Mouse (Mus musculus) heart, postnatal 14 days (tissue): ENCODE results near the gene Arhgap10. TPM values are rescaled to one million over a fixed set of nuclear protein-coding genes. Genes with fewer than 3 reads are reported as not detected.

Experiments
- DNase-seq, 2 experiments: peaks; one replicate each; pipeline ENCODE4 v3.0.0; 2021 to 2022
- intact Hi-C: fragments of 180-260 bp; cut with DNase I; formaldehyde crosslinking; loops from one replicate; pipeline ENCODE4 v1.15.1; 2025
- long read RNA-seq, 2 experiments: library from polyadenylated mRNA; stranded (forward); transcript quantifications; one replicate each; pipeline ENCODE4 v2.0.0; 2021
- total RNA-seq, 2 experiments: library from RNA; stranded (reverse); gene quantifications; 2 replicates each; pipeline ENCODE4 v1.2.3; 2021

Gene Arhgap10
- total RNA-seq, result 10 to 100 TPM; 48.6 to 52.5 TPM
- long read RNA-seq, experiment 1, transcript Arhgap10-202 (22 exons, 2,295 nt), result major isoform, 11 of 45 reads
- long read RNA-seq, experiment 1, transcript Arhgap10-201 (23 exons, 3,084 nt), result minor isoform, 8 of 45 reads
- long read RNA-seq, experiment 1, partial matches to known transcripts, result 7 of 45 reads
- long read RNA-seq, experiment 1, other reads (novel, unspliced or antisense), result 19 of 45 reads
- long read RNA-seq, experiment 2, transcript Arhgap10-202 (22 exons, 2,295 nt), result minor isoform, 15 of 49 reads
- long read RNA-seq, experiment 2, transcript Arhgap10-201 (23 exons, 3,084 nt), result major isoform, 16 of 49 reads
- long read RNA-seq, experiment 2, partial matches to known transcripts, result 3 of 49 reads
- long read RNA-seq, experiment 2, other reads (novel, unspliced or antisense), result 13 of 49 reads

GRCm38 (mm10) chr8:77517301-77518200 is at the start of gene Arhgap10:
Arhgap10 (minus strand) TSS chr8:77517953.
- DNase-seq, result peak; percentile 86 to 90
- intact Hi-C loops, result loop anchor here (2.0 to 5.0 kb wide), 3 partner anchors 25 to 75 kb away; no protein-coding TSS in a partner anchor

DNA sequence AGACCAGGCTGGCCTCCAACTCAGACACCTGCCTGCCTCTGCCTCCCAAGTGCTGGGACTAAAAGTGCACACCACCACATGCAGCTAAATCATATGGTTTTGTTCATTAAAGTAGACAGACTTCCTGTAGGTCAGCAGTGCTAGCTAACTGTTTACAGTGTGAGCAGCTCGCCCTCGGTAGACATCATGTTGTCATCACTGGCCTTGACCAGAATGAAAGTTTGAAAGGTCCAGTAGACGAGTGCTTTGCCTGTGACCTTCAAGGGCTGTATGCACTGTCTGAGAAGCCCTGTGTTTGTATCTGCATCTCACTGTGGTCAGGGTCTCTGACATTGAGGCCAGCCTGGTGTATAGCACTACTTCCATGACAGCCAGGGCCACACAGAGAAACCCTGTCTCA is 43.7 kb upstream of the Arhgap10 start:
- DNase-seq, result no peak
- intact Hi-C loops, result no loop called here

GRCm38 (mm10) chr8:77552491-77552890 is 34.7 kb upstream of the Arhgap10 start:
- intact Hi-C loops, result no loop called here
- DNase-seq, result no peak

- DNase-seq, result peak; percentile 12 to 46
- intact Hi-C loops, result no loop called here
Observed at GRCm38 (mm10) chr8:77549881-77550580, 32.3 kb upstream of the Arhgap10 start.

DNA sequence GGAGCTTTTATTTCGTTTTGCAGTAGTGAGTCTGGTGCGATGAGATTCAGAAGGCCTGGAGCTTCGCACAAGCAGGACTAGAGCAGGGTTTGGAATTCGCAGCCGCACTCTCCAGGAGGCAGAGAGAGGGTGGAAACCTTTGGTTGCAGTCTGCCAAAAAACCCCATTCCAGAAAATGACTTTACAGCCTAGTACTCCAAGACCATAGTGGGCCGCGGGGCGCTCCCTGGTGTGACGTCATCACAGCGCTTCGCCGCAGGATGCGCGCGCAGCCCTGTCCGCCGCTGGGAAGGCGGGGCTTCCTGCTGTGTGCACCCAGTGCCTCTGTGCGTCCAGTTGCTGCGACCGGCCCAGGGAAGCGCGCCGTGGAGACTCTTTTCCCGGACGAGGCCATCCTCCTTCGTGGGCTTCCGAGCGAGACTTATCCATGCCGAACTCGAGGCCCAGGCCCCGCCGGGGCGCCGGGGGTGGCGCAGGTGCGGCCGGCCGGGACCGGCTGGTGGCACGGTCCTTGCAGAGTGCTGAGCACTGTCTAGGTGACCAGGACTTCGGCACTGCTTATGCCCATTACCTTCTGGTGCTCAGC is 31.5 kb upstream of the Arhgap10 start, which contains the start of gene Prmt9:
Prmt9 (plus strand) TSS at position 277 of the 586 bp plus-strand sequence.
- intact Hi-C loops, result no loop called here
- DNase-seq, result peak; percentile 95 to 98

GRCm38 (mm10) chr8:77545616-77546015 is 27.9 kb upstream of the Arhgap10 start:
- DNase-seq, result no peak
- intact Hi-C loops, result no loop called here

- intact Hi-C loops, result no loop called here
- DNase-seq, result no peak
Observed at GRCm38 (mm10) chr8:77544428-77544827, 26.7 kb upstream of the Arhgap10 start.

DNA sequence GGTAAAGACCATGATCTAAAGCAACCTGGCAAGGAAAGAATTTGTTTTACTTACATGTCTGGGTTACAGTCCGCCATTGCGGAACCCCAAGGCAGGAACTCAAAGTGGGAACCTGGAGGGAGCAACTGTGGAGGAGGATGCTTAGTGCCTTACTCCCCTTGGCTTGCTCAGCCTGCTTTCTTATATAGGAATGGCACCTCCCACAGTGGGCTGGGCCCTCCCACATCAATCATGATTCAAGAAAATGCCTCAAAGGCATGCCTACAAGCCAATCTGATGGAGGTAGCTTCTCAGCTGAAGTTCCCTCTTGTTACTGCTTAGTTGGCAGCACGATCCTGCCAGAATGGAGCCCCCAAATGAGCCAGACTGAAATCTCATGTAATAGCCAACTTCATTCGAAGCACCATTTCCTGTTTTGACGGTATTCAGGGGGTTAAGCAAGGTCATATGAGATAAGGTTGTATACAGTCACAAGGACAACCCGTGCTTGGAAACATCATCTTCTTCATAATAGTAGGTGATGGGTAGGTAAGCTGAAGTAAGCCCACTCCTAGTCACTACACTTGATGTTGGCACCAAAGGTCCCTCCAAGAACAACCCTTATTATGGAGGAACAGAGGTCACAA is 25.5 kb upstream of the Arhgap10 start:
- intact Hi-C loops, result no loop called here
- no peak for DNase-seq

DNA sequence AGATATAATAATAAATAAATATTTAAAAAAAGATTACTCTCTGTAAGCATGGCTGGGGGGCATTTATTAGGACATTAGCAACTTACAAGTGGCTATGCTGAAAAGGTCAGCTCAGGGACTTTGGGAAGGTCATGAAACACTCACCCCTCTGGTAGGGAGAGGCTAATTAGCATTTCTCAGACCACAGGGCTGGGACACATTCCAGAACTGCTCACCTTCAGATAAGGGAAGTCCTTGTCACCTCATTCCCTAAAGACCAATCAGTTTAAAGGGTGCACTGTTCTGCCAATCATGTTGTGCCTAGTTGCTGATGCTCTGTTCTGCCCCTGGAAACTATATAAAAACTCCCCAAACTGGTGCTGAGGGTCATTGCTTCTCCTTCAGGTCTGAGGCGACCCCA is 20.5 kb upstream of the Arhgap10 start:
- intact Hi-C loops, result no loop called here
- no peak for DNase-seq

DNA sequence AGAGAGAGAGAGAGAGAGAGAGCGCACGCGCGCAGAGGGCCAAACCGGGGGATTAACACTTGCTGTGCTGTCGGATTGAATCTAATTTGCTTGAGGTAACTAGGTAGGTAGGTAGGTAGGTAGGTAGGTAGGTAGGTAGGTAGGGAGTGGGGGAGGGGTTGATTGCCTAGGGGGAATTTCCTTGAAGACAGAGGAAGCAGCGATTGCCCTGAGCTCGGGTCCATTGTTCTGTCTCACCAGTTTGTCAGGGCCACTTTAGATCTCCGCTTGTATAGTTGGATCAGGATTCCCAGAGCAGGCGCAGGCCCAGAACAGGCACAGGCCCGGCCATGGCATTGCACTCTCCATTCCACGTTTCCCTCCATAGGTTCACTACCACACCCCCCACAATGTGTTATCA is 19.1 kb upstream of the Arhgap10 start:
- DNase-seq, result no peak
- intact Hi-C loops, result no loop called here

- DNase-seq, result peak in 1 of 2 experiments; percentile 68
- intact Hi-C loops, result loop anchor here (1.0 kb wide), 1 partner anchor 115 kb away; no protein-coding TSS in a partner anchor
Observed at GRCm38 (mm10) chr8:77535026-77535595, 17.4 kb upstream of the Arhgap10 start.

GRCm38 (mm10) chr8:77534358-77534992 is 16.7 kb upstream of the Arhgap10 start:
- intact Hi-C loops, result no loop called here

DNA sequence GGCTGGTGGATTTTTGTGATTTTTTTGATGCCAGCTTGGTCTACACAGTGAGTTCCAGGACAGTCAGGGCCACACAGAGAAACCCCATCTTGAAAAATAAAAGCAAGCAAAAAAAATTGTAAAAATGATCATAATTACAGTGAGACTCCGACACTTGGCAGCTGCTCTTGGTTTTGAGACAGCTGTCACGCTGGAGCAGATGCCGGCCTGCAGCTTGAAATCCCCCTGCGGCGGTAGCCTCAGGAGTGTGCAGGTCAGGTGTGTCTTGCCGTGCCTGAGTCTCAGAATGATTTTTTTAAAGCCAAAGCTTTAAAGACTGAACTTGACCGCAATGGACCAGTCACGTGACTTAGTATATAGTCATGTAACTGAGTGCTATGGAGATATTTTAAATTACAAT is 8.4 kb upstream of the Arhgap10 start:
- intact Hi-C loops, result no loop called here
- no peak for DNase-seq

More at GRCm38 (mm10) chr8:77534358-77534992, 16.7 kb upstream of the Arhgap10 start:
- no peak for DNase-seq

DNA sequence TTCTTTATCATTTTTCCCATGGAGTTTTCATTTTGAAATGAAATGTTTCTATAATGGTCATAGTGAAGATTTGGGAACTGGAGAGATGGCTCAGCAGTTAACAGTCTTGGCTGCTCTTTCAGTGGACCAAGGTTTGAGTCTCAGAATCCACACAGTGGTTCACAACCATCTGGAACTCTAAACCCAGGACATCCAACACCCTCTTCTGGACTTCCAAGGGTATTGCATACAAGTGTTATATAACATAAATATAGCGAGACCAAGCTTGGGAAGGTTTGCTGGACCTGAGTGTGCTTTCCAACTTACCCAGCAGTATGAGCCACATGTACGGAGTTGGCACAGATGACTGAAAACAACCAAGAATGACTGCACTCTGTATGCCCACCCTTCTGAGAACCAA is 7.2 kb upstream of the Arhgap10 start:
- intact Hi-C loops, result loop anchor here (5.0 kb wide), 1 partner anchor 103 kb away; no protein-coding TSS in a partner anchor
- no peak for DNase-seq

DNA sequence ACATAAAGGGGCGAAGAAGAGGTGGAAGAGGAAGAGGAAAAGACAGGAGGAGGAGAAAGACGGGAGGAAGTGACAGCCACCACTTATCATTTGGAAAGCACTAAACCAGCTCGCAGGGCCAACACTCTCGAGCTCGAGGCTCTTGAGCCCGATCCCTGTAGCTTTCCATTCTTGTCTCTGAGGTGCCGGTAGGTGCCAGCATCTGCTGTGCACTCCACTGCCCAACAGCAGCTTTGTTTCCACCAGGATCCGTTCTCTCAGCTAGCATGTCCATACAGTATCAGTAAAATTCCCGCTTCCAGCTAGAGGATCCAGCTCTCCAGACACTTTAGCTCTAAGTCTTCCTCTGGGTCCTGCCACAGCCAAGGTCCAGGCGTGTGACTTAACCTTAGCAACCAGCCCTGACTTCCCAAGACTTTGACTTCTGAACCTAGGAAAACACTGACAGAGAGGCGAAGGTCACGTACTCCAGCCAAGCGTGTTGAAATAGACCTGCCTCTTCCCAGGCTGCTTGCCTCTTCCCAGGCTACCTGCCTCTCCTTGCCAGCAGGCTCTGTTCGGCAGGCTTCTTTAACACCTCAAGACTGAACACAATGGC is 6.4 kb upstream of the Arhgap10 start:
- DNase-seq, result no peak
- intact Hi-C loops, result loop anchor here (5.0 kb wide), 1 partner anchor 102 kb away; no protein-coding TSS in a partner anchor

- intact Hi-C loops, result loop anchor here (5.0 kb wide), 1 partner anchor 101 kb away; no protein-coding TSS in a partner anchor
Observed at GRCm38 (mm10) chr8:77522984-77523383, 5.2 kb upstream of the Arhgap10 start.

GRCm38 (mm10) chr8:77521028-77521785 is 3.5 kb upstream of the Arhgap10 start:
- intact Hi-C loops, result loop anchor here (5.0 kb wide), 1 partner anchor 99 kb away; no protein-coding TSS in a partner anchor
- no peak for DNase-seq

More at GRCm38 (mm10) chr8:77522984-77523383, 5.2 kb upstream of the Arhgap10 start:
- DNase-seq, result no peak
